Mouse (Mus musculus) G1E-ER4 (cell line): Measurements from ENCODE around the gene Ctnnbl1. TPM values are rescaled to one million over a fixed set of nuclear protein-coding genes. Genes with fewer than 3 reads are reported as not detected.

Experiments
- GATA1 ChIP-seq: IDR thresholded peaks from one replicate; pipeline ENCODE4 v1.8.0; 2012; ENCODE audit warnings: low read length, inconsistent platforms
- polyA plus RNA-seq: library from polyadenylated mRNA; stranded (reverse); fragments of >175 nt; gene quantifications from 2 replicates; pipeline ENCODE4 v1.2.3, GENCODE M21; 2012

Gene Ctnnbl1
- polyA plus RNA-seq, 1 experiment = 8.3 TPM

- no peak for TF ChIP-seq GATA1
Measured at GRCm38 (mm10) chr2:157770761-157771160, 33.6 kb downstream of the Ctnnbl1 start.

GRCm38 (mm10) chr2:157773661-157774060 lies 36.5 kb downstream of the Ctnnbl1 start:
- no peak for TF ChIP-seq GATA1

- TF ChIP-seq GATA1 = no peak
Measured at GRCm38 (mm10) chr2:157775957-157776356, 38.8 kb downstream of the Ctnnbl1 start.

- no peak for TF ChIP-seq GATA1
Measured at GRCm38 (mm10) chr2:157780956-157781355, 43.8 kb downstream of the Ctnnbl1 start.

- TF ChIP-seq GATA1 = no peak
Measured at GRCm38 (mm10) chr2:157783152-157783551, 46.0 kb downstream of the Ctnnbl1 start.

- TF ChIP-seq GATA1 = no peak
Measured at GRCm38 (mm10) chr2:157784238-157784637, 47.0 kb downstream of the Ctnnbl1 start.

GRCm38 (mm10) chr2:157784647-157785046 lies 47.4 kb downstream of the Ctnnbl1 start:
- no peak for TF ChIP-seq GATA1

- no peak for TF ChIP-seq GATA1
Measured at GRCm38 (mm10) chr2:157789226-157789625, 52.0 kb downstream of the Ctnnbl1 start.

- TF ChIP-seq GATA1 = no peak
Measured at GRCm38 (mm10) chr2:157790836-157791495, 53.8 kb downstream of the Ctnnbl1 start.

GRCm38 (mm10) chr2:157791528-157792162 lies 54.4 kb downstream of the Ctnnbl1 start:
- no peak for TF ChIP-seq GATA1

- no peak for TF ChIP-seq GATA1
Measured at GRCm38 (mm10) chr2:157792840-157793552, 55.8 kb downstream of the Ctnnbl1 start.

GRCm38 (mm10) chr2:157793851-157794332 lies 56.7 kb downstream of the Ctnnbl1 start:
- TF ChIP-seq GATA1 = peak; percentile 68

GRCm38 (mm10) chr2:157795627-157796423 lies 58.6 kb downstream of the Ctnnbl1 start:
- no peak for TF ChIP-seq GATA1

- TF ChIP-seq GATA1 = no peak
Measured at GRCm38 (mm10) chr2:157799533-157799932, 62.3 kb downstream of the Ctnnbl1 start.

- no peak for TF ChIP-seq GATA1
Measured at GRCm38 (mm10) chr2:157800288-157800687, 63.1 kb downstream of the Ctnnbl1 start.
